Mouse (Mus musculus) heart, postnatal 0 days (tissue): ENCODE data around the gene Rasgef1a. TPM values are rescaled to one million over a fixed set of nuclear protein-coding genes. Genes with fewer than 3 reads are reported as not detected.

Experiments used
- ATAC-seq: fragments of 200-750 bp; cut with Nextera tagmentation; 2 replicates; pipeline ENCODE4 v1.8.0; 2017; ENCODE audit warnings: low read depth, moderate number of reproducible peaks, moderate library complexity; ENCODE audit not compliant: insufficient read depth
- DNase-seq: peaks from one replicate; pipeline ENCODE4 v3.0.0-alpha.2; 2016; ENCODE audit warnings: low spot score
- H3K27ac ChIP-seq: fragments of 300-500 bp; sonication (generic); 2 replicates; pipeline ENCODE4 v1.5.1; 2014; ENCODE audit warnings: low read depth, mild to moderate bottlenecking
- H3K27me3 ChIP-seq: fragments of 300-500 bp; sonication (generic); 2 replicates; pipeline ENCODE4 v1.6.1; 2014; ENCODE audit warnings: low read length, mixed read lengths; ENCODE audit not compliant: control insufficient read depth, insufficient read depth
- H3K36me3 ChIP-seq: fragments of 300-500 bp; sonication (generic); replicated peaks from 2 replicates; pipeline ENCODE4 v1.6.1; 2014; ENCODE audit warnings: low read length, mixed read lengths; ENCODE audit not compliant: control insufficient read depth, insufficient read depth
- H3K4me1 ChIP-seq: fragments of 300-500 bp; sonication (generic); 2 replicates; pipeline ENCODE4 v1.6.1; 2014; ENCODE audit warnings: antibody characterized with exemption; ENCODE audit not compliant: control insufficient read depth, insufficient read depth
- H3K4me2 ChIP-seq: fragments of 300-500 bp; sonication (generic); 2 replicates; pipeline ENCODE4 v1.6.1; 2014; ENCODE audit warnings: low read depth, mild to moderate bottlenecking, low read length, moderate library complexity
- H3K4me3 ChIP-seq: fragments of 300-500 bp; sonication (generic); 2 replicates; pipeline ENCODE4 v1.5.1; 2014; ENCODE audit warnings: low read depth, low read length
- H3K9ac ChIP-seq: fragments of 300-500 bp; sonication (generic); replicated peaks from 2 replicates; pipeline ENCODE4 v1.6.1; 2014; ENCODE audit warnings: low read depth, low read length, mixed read lengths
- H3K9me3 ChIP-seq: fragments of 300-500 bp; sonication (generic); replicated peaks from 2 replicates; pipeline ENCODE4 v1.6.1; 2016; ENCODE audit warnings: low read length; ENCODE audit not compliant: control insufficient read depth
- CTCF ChIP-seq: IDR thresholded peaks from 2 replicates; pipeline ENCODE4 v1.5.1; 2016; ENCODE audit warnings: antibody characterized with exemption, control low read depth, low read depth
- EP300 ChIP-seq: IDR thresholded peaks from 2 replicates; pipeline ENCODE4 v1.6.1; 2016; ENCODE audit warnings: antibody characterized with exemption, low read depth
- WGBS: fragments of 180-500 bp; shearing (Covaris S2); extraction: QIAGEN DNeasy Blood & Tissue Kit; methylation state at CpG from one replicate; pipeline ENCODE4 v1.1.7; 2014; 5-methylcytosine and 5-hydroxymethylcytosine counted together
- polyA plus RNA-seq: library from polyadenylated mRNA; unstranded; fragments of >200 nt; fragmentation: Nextera tagmentation; extraction: Ambion mirVana; gene quantifications from 2 replicates; pipeline ENCODE4 v1.2.1, GENCODE M21; 2015
- total RNA-seq: library from RNA; depleted of rRNA; stranded (reverse); fragments of >200 nt; gene quantifications from 2 replicates; pipeline ENCODE4 v1.2.3, GENCODE M21; 2014; ENCODE audit warnings: low replicate concordance

Rasgef1a gene
- total and polyA plus RNA-seq, 2 experiments from 2014 or later: 0.16 to 2.1 TPM

DNA sequence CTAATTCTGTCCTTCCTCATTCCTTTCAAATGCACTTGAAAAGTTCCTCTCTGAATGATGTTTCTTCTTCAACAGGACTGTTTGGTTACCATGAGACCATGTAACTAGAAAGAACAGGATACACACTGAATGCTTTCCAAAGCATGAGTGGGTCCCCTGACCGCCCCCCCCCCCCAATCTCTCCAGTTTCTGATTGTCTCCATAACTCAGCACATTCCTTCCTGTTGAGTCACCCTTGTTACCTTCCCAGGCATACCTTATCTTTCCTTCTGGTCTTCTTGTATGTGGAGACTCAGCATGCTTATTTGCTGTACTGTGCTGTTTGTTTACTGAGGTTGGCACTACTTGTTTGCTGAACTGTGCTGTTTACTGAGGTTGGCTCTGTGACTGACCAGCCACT, 20.2 kb downstream of the Rasgef1a start:
- Histone ChIP-seq H3K9me3 (no peaks in the 10 kb centered on the region), H3K4me1 (no peaks in the 10 kb centered on the region), H3K36me3 (no peaks in the 10 kb centered on the region), H3K27me3 (no peaks in the 10 kb centered on the region), H3K27ac (no peak overlapping the region), H3K4me2 (no peak overlapping the region), H3K9ac (no peak overlapping the region), H3K4me3 (no peak overlapping the region)
- no peak for DNase-seq
- no peak for ATAC-seq
- TF ChIP-seq EP300: no peak
- WGBS: 40% methylated on average over 1 of the region's 1 CpGs

DNA sequence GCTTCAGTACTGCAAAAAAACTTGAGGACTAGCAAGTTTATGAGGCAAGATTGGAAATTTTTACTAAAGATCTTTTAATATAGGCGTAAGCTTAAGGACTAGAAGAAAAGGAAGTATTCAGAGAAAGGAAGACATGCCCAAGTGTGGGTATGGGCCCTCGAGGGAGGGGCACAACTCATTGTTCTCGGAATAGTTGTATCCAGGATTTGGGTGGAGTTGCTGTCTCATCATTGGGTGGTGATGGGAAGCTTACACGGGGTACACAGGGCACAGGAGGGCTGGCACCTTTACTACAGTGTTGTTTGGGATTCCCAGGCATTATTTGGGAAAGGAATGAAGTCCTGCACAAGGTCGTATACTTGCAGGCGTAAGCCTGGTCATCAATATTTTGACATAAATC, 24.4 kb downstream of the Rasgef1a start:
- no peaks in the 10 kb centered on the region for H3K9me3 ChIP-seq
- TF ChIP-seq EP300 (no peak), CTCF (no peak)
- 63% methylated on average over 6 of the region's 6 CpGs for WGBS

GRCm38 (mm10) chr6:118036118-118036805, 25.0 kb downstream of the Rasgef1a start:
- ATAC-seq (no peak), DNase-seq (peak; percentile 20)
- no peak overlapping the region for H3K4me2 ChIP-seq
- no peak overlapping the region for H3K27ac ChIP-seq
- no peak overlapping the region for H3K9ac ChIP-seq
- H3K36me3 ChIP-seq: no peaks in the 10 kb centered on the region
- no peak for TF ChIP-seq CTCF
- TF ChIP-seq EP300: no peak
- no peak overlapping the region for H3K4me3 ChIP-seq
- 51% methylated on average over 9 of the region's 9 CpGs for WGBS
- no peaks in the 10 kb centered on the region for H3K4me1 ChIP-seq
- no peaks in the 10 kb centered on the region for H3K27me3 ChIP-seq
- H3K9me3 ChIP-seq: no peaks in the 10 kb centered on the region

More for the DNA sequence above, 24.4 kb downstream of the Rasgef1a start:
- DNase-seq (no peak), ATAC-seq (no peak)
- Histone ChIP-seq H3K4me1 (no peaks in the 10 kb centered on the region), H3K9ac (no peak overlapping the region), H3K4me2 (no peak overlapping the region), H3K4me3 (no peak overlapping the region), H3K27me3 (no peaks in the 10 kb centered on the region), H3K27ac (no peak overlapping the region), H3K36me3 (no peaks in the 10 kb centered on the region)

DNA sequence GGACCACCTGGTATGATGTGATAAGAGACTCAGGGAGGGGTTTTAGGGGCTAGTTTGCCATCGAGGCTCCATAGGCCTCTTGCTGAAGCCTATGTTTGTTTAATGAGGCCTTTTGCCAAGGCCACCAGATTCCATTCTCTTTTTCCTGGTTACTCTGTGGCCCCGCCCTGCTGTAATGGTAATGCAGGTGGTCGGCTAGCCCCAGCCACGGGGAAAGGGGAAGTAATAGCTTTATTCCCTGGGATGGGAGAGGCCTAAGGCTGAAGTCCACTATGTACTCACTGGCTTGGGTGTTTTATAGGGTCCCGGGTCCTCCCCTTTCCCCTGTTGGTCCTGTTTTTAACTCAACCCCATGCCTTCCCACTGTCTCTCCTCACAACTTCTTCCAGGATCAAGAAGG, 25.6 kb downstream of the Rasgef1a start:
- no peak overlapping the region for H3K27ac ChIP-seq
- WGBS: 57% methylated on average over 5 of the region's 5 CpGs

DNA sequence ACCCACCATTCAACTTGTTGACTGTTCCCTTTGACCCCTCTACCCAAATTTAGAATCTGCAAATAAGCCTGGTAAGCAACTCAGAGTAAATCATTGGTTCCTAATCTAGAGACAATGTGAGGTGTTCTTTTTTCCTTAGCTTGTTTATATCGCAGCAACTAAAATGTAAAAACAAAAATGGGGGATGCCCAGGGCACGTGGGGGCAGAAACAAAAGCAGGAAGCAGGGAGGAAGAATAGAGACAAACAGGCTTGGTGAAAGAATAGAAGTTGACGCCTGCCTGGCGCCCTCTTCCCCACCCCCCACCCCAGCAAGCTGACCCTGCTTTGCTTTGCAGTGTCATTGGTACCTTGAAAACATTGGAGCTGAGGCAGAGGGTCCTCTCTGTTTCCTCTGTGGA, 33.9 kb downstream of the Rasgef1a start:
- H3K36me3 ChIP-seq: no peaks in the 10 kb centered on the region
- no peak overlapping the region for H3K4me3 ChIP-seq
- ATAC-seq: no peak
- 0 out of 2 replicates have a peak, but pooled peaks cover 5% of the 10 kb centered on the region for H3K9me3 ChIP-seq
- 56% methylated on average over 4 of the region's 4 CpGs for WGBS
- H3K9ac ChIP-seq: no peak overlapping the region
- H3K4me1 ChIP-seq: no peaks in the 10 kb centered on the region
- H3K4me2 ChIP-seq: no peak overlapping the region
- no peak overlapping the region for H3K27ac ChIP-seq
- DNase-seq: no peak
- no peaks in the 10 kb centered on the region for H3K27me3 ChIP-seq
- no peak for TF ChIP-seq CTCF
- no peak for TF ChIP-seq EP300

More for the DNA sequence above, 25.6 kb downstream of the Rasgef1a start:
- H3K4me3 ChIP-seq: no peak overlapping the region
- no peaks in the 10 kb centered on the region for H3K4me1 ChIP-seq
- TF ChIP-seq CTCF: no peak
- no peak for TF ChIP-seq EP300
- H3K4me2 ChIP-seq: no peak overlapping the region
- DNase-seq (no peak), ATAC-seq (no peak)
- H3K36me3 ChIP-seq: no peaks in the 10 kb centered on the region
- H3K9ac ChIP-seq: no peak overlapping the region
- no peaks in the 10 kb centered on the region for H3K27me3 ChIP-seq
- no peaks in the 10 kb centered on the region for H3K9me3 ChIP-seq

DNA sequence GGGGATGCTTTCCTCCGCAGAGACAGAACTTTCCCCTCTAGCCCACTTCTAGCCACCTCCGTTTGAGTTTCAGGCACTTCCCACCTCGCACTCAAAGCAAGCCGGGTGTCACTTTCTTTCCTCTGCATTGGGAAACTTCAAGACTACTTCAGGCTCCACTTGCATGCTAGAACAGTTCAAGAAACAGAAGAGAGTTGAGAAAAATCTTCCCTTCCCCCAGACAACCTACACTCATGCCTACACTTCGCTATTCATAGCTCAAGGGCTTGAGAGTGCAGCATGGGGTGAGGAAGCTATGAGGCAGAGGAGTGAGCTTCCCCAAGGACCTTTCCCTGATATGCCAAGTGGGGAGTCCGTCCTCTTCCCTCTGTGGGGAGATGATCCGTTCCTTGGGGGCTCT, 34.7 kb downstream of the Rasgef1a start:
- Histone ChIP-seq H3K36me3 (no peaks in the 10 kb centered on the region), H3K27ac (no peak overlapping the region), H3K4me1 (peaks cover 2% of the 10 kb centered on the region; the same call in 1 of the 2 replicates), H3K9me3 (0 out of 2 replicates have a peak, but pooled peaks cover 5% of the 10 kb centered on the region), H3K27me3 (no peaks in the 10 kb centered on the region), H3K4me2 (no peak overlapping the region), H3K9ac (no peak overlapping the region), H3K4me3 (no peak overlapping the region)
- TF ChIP-seq CTCF (no peak), EP300 (no peak)
- ATAC-seq (no peak), DNase-seq (no peak)
- 44% methylated on average over 7 of the region's 7 CpGs for WGBS
